Mouse (Mus musculus) left cerebral cortex, postnatal 10 days (tissue): Measurements from ENCODE around the gene Olfr1111. TPM values are rescaled to one million over a fixed set of nuclear protein-coding genes. Genes with fewer than 3 reads are reported as not detected.
"Not testable (repeated sequence)": the region's sequence is repeated elsewhere in the genome, so short reads cannot be mapped to it uniquely, and the experiment has no call there.

Experiments
- DNase-seq, 2 experiments: peaks; one replicate each; pipeline ENCODE4 v3.0.0; 2021 to 2022; ENCODE audit warnings: low spot score in 2 of 2, mixed read lengths in 1 of 2; ENCODE audit errors: extremely low spot score in 1 of 2
- intact Hi-C: fragments of 180-260 bp; cut with DNase I; formaldehyde crosslinking; loops from one replicate; pipeline ENCODE4 v1.15.1; 2025
- total RNA-seq, 2 experiments: library from RNA; stranded (reverse); gene quantifications; 2 replicates each; pipeline ENCODE4 v1.2.3; 2021

Olfr1111 gene
- not detected for total RNA-seq

DNA sequence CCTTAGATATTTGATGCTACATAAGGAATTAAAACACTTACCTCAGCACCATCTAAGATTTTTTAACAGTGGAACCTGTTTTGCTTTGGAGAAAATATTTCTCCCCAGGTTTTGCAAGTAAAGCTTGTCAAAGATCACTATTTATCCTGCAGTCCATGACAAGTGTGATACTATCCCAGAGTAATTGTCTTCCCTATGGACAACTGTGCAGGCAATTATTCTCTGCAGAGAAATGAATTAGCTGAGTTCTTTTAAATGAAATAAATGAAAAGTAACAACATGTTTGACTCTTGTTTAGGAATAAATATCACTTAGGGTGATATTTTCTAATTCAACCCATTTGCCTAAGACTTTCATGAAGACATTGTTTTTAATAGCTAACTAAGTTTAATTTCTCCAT, at the start of gene Olfr1111:
TSS of gene Olfr1111 (minus strand) at position 101 of the 400 bp plus-strand sequence.
- no peak for DNase-seq
- intact Hi-C loops, result no loop called here

DNA sequence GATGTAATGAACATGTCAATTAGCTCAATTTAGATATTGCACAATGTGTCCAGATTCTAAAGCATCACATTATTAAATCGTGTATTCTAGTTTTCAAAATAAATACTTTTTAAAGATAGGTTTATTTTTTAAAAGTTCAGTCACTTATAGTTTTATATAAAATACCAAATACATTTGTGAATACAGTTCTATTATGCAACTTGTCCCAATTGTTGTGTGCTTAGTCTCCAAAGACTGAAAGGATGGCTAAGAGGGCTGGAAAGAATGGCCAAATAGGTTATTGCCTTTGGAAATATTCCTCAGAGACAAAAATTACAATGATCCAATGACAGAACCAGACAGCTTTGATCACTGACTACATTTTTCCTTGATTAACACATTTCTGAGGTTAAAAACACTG, 35.1 kb upstream of the Olfr1111 start, which contains the start of gene Olfr1112:
TSS of gene Olfr1112 (plus strand) at position 301 of the 400 bp plus-strand sequence.
- DNase-seq, result no peak
- intact Hi-C loops, result no loop called here

DNA sequence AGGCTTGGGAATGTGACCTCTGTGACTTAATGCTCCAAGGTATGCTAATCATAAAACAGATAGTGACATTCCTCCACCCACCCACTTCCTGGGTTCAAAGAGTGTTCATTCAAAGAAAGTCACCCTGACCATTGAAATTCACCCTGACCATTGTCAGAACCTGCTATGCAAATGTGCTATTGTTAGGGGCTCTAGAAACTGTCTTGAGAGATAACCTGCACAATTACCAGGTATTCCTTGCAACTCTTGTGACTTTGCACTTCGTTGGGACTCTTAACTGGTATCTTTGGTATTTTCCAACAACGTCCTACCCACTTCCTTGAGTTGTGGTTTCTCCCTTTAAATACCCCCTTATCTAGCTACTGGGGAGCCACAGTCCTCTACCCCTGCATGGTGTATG, 15.3 kb upstream of the Olfr1111 start:
- intact Hi-C loops, DNase-seq: not testable (repeated sequence)

DNA sequence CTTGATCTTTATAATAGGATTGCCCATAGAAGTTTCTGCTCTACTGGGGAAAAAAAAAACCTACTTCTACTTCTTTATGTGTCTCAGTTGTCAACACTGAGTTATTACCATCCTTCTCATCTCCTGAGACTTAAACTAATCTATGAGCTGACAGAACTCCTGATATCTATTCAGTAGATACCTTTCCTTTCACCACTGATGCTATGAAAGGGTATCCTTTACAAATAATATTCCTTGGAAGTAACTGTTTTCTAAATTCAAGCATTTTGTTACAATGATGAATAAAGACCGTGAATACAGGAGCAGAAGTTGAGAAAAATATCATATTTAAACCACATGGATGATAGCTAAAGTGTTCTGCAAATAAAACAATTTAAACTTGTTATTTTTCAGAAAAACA, 12.2 kb downstream of the Olfr1111 start, which contains the start of gene Olfr1110:
TSS of gene Olfr1110 (minus strand) at position 101 of the 400 bp plus-strand sequence.
- DNase-seq, result no peak
- intact Hi-C loops, result no loop called here

DNA sequence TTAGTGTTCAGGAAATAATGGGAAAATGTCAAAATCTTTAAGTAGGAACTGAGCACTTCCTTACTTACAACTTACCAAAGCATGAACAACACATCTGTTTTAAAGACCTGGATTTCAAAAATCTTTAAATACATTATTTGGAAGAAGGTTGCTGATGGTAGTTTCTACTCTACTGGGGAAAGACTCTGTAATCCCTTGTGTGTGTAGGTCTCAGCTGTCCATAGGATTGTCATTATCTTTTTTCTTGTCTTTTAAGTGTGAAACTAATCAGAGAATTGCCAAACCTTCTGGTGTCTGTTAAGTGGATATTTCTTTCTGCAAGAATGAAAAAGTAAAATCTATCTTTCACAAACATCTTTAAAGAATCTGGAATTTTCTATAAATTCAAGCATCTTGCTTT, 38.0 kb downstream of the Olfr1111 start, which contains the start of gene Olfr259:
TSS of gene Olfr259 (minus strand) at position 101 of the 400 bp plus-strand sequence.
- no peak for DNase-seq
- intact Hi-C loops, result no loop called here

Other genes starting within 250 kb of the Olfr1111 start
- gene Olfr1098, start 228.1 kb downstream of the Olfr1111 start, total RNA-seq, result not detected
- not detected for gene Olfr1099, start 191.9 kb downstream of the Olfr1111 start, total RNA-seq
- not detected for gene Olfr1100, start 172.7 kb downstream of the Olfr1111 start, total RNA-seq
- not detected for gene Olfr1101, start 161.4 kb downstream of the Olfr1111 start, total RNA-seq
- gene Olfr1102, start 154.2 kb downstream of the Olfr1111 start, total RNA-seq, result not detected
- gene Olfr1104, start 125.5 kb downstream of the Olfr1111 start, total RNA-seq, result not detected
- gene Olfr1105, start 116.1 kb downstream of the Olfr1111 start, total RNA-seq, result not detected
- gene Olfr1106, start 100.4 kb downstream of the Olfr1111 start, total RNA-seq, result not detected
- not detected for gene Olfr1107, start 76.8 kb downstream of the Olfr1111 start, total RNA-seq
- gene Olfr1109, start 56.6 kb downstream of the Olfr1111 start, total RNA-seq, result not detected
- gene Olfr259, start 38.1 kb downstream of the Olfr1111 start, total RNA-seq, result not detected
- gene Olfr1110, start 12.3 kb downstream of the Olfr1111 start, total RNA-seq, result not detected
- gene Olfr1112, start 35.2 kb upstream of the Olfr1111 start, total RNA-seq, result not detected
- not detected for gene Olfr1113, start 56.3 kb upstream of the Olfr1111 start, total RNA-seq
- not detected for gene Olfr1115, start 95.4 kb upstream of the Olfr1111 start, total RNA-seq
- not detected for gene Olfr1116, start 114.9 kb upstream of the Olfr1111 start, total RNA-seq
- not detected for gene Olfr1118, start 155.0 kb upstream of the Olfr1111 start, total RNA-seq
- not detected for gene Olfr1120, start 202.2 kb upstream of the Olfr1111 start, total RNA-seq
- not detected for gene Olfr1121, start 217.3 kb upstream of the Olfr1111 start, total RNA-seq
- gene Olfr1122, start 233.2 kb upstream of the Olfr1111 start, total RNA-seq, result not detected